Mouse (Mus musculus) heart, postnatal 10 days (tissue): ENCODE results near the gene Kcne2. TPM values are rescaled to one million over a fixed set of nuclear protein-coding genes. Genes with fewer than 3 reads are reported as not detected.

Source experiments
- DNase-seq, 2 experiments: peaks; one replicate each; pipeline ENCODE4 v3.0.0; 2021
- intact Hi-C: fragments of 180-260 bp; cut with DNase I; formaldehyde crosslinking; loops from one replicate; pipeline ENCODE4 v1.15.1; 2025
- total RNA-seq, 2 experiments: library from RNA; stranded (reverse); gene quantifications; 2 replicates each; pipeline ENCODE4 v1.2.3; 2021

Kcne2 gene
- not detected for total RNA-seq

DNA sequence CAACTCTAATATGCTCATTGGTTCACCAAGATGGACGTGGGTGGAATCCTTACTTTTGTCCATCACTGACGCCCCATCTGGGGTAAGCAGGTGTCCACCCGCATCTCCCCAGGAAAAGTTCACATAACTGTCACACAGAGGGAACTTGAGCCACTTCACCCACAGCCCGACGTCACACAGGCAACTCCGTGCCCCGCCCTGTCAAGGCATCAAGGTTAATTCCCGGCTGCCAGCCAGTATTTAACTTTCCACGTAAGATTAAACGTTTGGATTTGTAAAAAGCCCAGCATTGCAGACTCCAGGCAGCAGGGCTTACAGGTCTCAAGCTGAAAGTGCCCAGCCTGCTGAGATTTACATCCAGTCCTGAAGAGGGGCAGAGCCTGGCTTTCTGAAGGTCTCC lies at the start of gene Kcne2:
TSS of gene Kcne2 (plus strand) at position 289 of the 400 bp plus-strand sequence.
- intact Hi-C loops = no loop called here
- DNase-seq = no peak

GRCm38 (mm10) chr16:92245909-92246308 lies 46.3 kb upstream of the Kcne2 start:
- no peak for DNase-seq
- intact Hi-C loops = no loop called here

DNA sequence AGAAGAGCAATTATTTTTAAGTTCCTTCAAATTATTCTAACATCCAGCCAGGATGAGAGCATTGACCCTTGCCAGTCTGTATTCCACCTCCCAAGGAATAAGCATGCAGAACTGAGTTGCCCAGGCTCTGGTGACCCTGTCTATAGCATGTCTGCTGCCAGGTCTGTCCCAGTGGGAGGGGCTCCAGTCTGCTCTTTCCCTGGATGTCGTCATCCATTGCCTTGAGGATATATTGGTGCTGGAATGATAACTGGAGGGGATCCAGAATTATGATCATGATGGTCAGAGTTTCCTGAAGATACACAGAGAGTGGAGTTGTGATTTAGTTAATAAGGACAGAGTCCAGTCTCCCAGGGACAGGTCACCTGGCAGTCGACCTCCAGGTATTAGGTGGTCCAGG lies 45.2 kb upstream of the Kcne2 start:
- intact Hi-C loops = no loop called here

GRCm38 (mm10) chr16:92247700-92248099 lies 44.5 kb upstream of the Kcne2 start:
- intact Hi-C loops = no loop called here
- no peak for DNase-seq

More for the DNA sequence above, 45.2 kb upstream of the Kcne2 start:
- DNase-seq = no peak

GRCm38 (mm10) chr16:92249681-92250080 lies 42.5 kb upstream of the Kcne2 start:
- DNase-seq = no peak
- intact Hi-C loops = no loop called here

DNA sequence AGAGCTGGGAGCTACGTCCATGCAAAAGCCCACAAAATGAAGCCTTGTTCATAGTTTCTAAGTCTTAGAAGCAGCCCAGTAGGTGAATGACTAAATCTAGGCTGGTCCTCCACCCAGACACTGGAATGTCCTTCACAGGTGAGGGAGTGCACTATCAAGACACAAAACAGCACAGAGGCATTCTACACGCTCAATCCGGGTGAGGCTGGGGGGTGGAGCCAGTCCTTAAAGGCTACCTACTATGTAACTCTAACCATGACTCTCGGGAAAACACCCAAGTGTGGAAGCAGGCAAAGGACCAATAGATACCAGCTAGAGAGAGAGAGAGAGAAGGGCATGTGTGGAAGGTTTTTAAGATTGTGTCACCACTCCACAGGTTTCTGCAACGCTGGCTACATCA lies 41.7 kb upstream of the Kcne2 start:
- intact Hi-C loops = no loop called here
- peak; percentile 24 to 37 for DNase-seq

DNA sequence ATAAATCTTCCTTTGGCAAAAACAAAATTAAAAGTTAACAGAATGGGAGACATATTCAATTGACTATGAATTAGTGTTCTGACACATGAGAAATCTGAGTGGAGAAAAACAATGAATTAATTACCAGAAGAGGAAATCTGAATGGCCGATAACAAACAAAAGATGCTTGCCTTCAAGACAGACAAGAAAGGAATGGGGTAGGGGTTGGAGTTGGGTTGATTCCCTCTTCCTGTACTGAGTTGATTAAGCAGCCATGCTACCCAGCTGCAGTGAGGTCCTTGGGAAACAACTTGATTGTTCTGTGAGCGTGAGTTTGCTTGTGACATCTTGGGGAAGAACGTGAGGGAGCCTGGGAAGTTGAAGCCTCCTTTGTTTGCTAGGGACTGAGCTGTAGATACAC lies 37.9 kb upstream of the Kcne2 start:
- no peak for DNase-seq
- intact Hi-C loops = no loop called here

GRCm38 (mm10) chr16:92267861-92268260 lies 24.3 kb upstream of the Kcne2 start:
- intact Hi-C loops = no loop called here
- no peak for DNase-seq

- DNase-seq = no peak
- intact Hi-C loops = no loop called here
Observed at GRCm38 (mm10) chr16:92274516-92274915, 17.7 kb upstream of the Kcne2 start.

DNA sequence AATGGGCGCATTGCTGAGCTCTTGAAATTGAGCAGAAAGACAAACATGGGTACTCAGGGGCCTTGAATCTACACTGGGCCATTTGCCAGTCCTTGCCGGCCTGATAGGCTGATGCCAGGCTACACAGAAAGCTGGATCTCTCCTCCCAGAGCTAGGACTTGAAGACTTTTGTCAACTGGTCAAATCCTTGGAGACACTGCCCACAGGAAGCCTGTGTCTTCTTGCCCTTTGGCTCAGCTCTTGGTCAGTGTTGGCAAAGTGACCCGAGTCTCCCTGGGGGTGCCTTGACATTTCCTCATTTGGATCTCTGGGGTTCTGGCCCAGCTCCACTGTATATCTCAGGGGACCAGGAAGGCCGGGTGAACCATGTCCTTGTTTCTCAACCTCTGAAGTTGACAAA lies 16.7 kb upstream of the Kcne2 start:
- DNase-seq = no peak
- intact Hi-C loops = no loop called here

- intact Hi-C loops = loop anchor here (10.0 kb wide), 1 partner anchor 558 kb away; the partner anchor contains the start of genes Cryzl1 and Itsn1
- DNase-seq = no peak
Observed at GRCm38 (mm10) chr16:92282671-92283070, 9.5 kb upstream of the Kcne2 start.

DNA sequence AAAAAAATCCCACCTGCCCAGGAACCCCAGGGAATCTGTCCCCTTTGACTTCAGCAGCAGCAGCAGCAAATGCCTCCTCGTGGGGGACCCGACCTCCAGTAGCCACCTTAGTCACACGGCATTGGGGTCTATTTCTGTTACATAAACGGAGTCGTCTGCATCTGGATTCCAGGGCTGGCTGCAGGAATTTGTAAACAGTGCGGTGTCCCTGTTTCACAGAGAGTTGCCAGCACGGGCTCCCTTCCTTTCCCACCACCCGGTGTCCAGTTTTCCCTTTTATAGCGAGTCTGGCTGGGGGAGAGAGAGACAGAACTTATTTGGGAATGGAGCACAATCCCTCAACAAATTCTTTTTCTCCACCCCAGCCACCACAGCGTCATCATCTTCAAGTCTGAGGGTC lies 7.1 kb upstream of the Kcne2 start:
- intact Hi-C loops = loop anchor here (5.0 to 10.0 kb wide), 2 partner anchors 228 to 560 kb away; partner anchors contain the start of genes Cryzl1, Gm49711, Itsn1 and Mrps6
- DNase-seq = no peak

GRCm38 (mm10) chr16:92286609-92287008 lies 5.6 kb upstream of the Kcne2 start:
- peak; percentile 88 to 94 for DNase-seq
- intact Hi-C loops = loop anchor here (1.0 to 10.0 kb wide), 3 partner anchors 229 to 562 kb away; partner anchors contain the start of genes Cryzl1, Gm49711, Itsn1 and Mrps6

DNA sequence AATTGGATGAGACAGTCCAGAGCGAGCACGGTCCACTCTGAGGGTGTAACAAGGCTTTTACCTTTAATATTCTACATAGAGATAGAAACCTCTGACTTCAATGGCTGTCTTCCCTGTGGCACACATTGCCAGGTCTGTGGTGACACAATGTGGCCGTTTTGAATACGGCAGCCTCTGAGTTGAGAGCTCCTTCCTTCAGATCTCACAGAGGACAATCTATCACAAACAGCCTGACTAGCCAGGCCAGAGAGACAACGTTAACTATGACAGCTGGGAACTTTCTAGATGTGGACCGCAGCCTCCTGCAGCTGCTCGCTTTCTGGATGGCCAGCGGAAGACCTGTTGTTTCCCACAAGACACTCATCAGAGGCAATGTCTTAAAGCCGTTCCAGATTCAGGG lies 3.4 kb upstream of the Kcne2 start:
- intact Hi-C loops = loop anchor here (5.0 to 10.0 kb wide), 2 partner anchors 231 to 564 kb away; partner anchors contain the start of genes Cryzl1, Gm49711, Itsn1 and Mrps6
- DNase-seq = peak; percentile 47 to 55

- intact Hi-C loops = no loop called here
- DNase-seq = no peak
Observed at GRCm38 (mm10) chr16:92290045-92290444, 2.1 kb upstream of the Kcne2 start.

- intact Hi-C loops = no loop called here
- no peak for DNase-seq
Observed at GRCm38 (mm10) chr16:92294267-92294970, 2.2 kb downstream of the Kcne2 start.

DNA sequence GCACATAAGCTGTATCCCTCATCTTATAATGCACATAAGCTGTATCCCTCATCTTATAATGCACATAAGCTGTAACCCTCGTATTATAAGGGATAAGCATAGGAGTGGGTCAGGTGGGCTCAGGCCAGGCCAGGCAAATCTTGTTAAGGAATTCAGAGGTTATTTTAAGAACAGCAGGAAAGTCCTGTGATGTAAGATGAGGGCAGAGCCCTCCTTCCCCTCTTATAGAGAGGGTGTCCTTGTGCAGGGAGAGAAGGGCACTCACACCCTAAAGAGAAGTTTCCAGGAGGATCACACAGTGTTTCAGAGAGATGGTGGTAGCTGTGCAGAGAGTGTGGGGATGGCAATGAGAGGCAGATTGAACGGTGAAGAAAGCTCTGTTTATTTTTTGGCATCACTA lies 3.1 kb downstream of the Kcne2 start:
- DNase-seq = no peak
- intact Hi-C loops = no loop called here

- DNase-seq = peak; percentile 97 to 98
- intact Hi-C loops = loop anchor here (10.0 kb wide), 1 partner anchor 606 kb away; no protein-coding TSS in a partner anchor
Observed at GRCm38 (mm10) chr16:92300649-92301411, 8.6 kb downstream of the Kcne2 start, which contains the start of gene Smim11. Gene Smim11 (plus strand): TSS chr16:92301286.

GRCm38 (mm10) chr16:92301412-92301806 lies 9.2 kb downstream of the Kcne2 start:
- peak in 1 of 2 experiments; percentile 55 for DNase-seq
- intact Hi-C loops = loop anchor here (10.0 kb wide), 1 partner anchor 607 kb away; no protein-coding TSS in a partner anchor

DNA sequence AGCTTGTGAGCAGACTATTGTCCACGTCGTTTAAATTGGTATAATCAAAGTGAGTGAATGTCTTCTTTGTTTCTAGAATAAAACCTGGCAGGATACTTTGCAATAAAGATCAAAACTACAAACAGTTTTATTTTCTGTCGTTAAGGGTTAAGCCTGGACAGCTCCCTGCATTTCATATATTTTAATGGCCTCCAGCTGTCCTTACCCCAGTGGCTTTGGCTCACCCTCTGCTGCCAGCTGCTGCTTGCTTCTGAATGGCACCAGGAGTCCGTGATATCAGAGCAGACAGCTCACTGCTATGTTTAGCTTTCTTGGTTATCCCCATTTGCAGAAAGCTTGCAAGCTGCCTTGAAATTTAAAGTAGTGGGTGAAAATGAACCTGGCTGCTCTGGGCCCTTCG lies 9.8 kb downstream of the Kcne2 start:
- intact Hi-C loops = loop anchor here (10.0 kb wide), 1 partner anchor 607 kb away; no protein-coding TSS in a partner anchor
- DNase-seq = peak; percentile 60 to 69

DNA sequence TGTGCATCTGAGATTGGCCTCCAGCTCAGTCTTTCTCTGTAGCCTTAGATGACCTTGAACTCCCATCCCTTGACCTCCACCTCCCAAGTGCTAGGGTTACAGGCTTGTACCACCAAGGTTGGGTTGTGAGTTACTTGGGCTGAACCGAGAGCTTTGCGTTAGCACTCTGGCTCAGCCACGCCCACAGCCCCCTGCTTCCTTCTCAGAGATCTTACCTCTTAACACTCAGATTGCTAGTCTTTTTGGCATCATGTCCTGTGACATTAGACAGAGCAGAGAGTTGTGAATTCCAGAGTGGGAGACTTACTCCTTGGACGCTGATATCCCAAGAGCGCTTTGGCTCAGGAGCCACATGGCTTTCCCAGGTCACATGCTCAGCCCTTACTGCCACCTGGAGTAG lies 10.3 kb downstream of the Kcne2 start:
- peak in 1 of 2 experiments; percentile 19 for DNase-seq
- intact Hi-C loops = loop anchor here (10.0 kb wide), 1 partner anchor 608 kb away; no protein-coding TSS in a partner anchor
